Mouse (Mus musculus) neutrophil, adult 5-6 weeks (primary cell): Measurements from ENCODE around the gene C530008M17Rik. TPM values are rescaled to one million over a fixed set of nuclear protein-coding genes. Genes with fewer than 3 reads are reported as not detected.

ENCODE experiments used
- ATAC-seq: fragments of 151-379, 151-347 bp; 2 replicates; pipeline ENCODE4 v1.8.0; 2017; ENCODE audit warnings: mild to moderate bottlenecking, moderate TSS enrichment; ENCODE audit not compliant: insufficient number of reproducible peaks, poor library complexity, low FRiP score, severe bottlenecking; ENCODE audit errors: extremely low read depth
- total RNA-seq: library from RNA; stranded (forward); fragments of 200-1000 nt; gene quantifications from 2 replicates; pipeline ENCODE4 v1.2.3, GENCODE M21; 2017

C530008M17Rik gene
- total RNA-seq = 0.37 and 1.0 TPM in 2 replicates

DNA sequence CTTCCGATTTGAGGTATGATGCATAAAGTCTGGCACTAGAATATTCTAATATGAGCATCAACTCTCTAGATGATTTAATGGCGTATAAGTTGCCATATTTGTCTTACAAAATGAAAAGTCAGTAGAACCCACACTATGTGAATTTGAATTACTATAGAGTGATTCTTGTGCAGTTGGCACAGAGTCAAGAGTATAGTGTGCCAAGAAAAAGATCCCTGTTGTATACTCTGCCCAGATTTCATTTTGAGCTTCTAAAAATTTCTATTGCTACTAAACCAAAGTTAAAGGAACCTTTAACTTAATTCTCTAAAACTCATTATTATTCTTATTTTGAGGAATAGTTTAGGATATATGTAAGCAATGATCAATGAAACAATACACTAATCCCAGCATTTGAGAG, at the start of gene C530008M17Rik:
Gene C530008M17Rik (plus strand): TSS at position 301 of the 400 bp plus-strand sequence.
- no peak for ATAC-seq

DNA sequence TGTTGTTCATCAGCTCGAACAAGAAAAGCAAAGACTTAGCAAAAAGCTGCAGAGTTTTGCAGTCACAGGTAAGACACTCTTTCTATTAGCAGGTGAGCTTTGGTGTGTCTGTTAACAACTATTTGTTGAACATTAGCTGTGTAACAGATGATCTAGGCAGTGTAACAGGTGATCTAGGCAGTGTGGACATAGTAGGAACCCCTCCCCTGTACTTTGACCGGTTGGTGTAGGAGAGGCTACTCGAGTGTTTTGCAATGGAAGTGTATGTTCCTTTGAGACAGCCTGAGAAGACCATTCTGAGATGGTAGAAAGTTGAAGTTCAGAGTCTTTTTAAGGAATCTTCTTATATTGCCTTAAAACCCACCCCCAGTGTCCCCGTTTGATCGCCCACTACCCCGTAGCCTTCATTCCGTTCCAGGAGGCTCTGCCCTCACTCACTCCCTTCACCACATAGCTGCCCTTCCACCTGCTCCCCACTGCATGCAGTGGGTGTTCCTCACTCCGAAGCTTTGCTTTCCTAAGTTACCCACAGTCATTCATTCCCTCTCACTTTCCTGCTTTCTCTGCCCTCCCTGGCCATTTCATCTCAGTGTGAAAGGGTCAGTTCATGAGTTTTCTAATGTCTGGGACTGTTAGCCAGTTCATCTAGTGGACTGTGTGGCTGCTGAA, 46.5 kb upstream of the C530008M17Rik start:
- ATAC-seq = no peak

DNA sequence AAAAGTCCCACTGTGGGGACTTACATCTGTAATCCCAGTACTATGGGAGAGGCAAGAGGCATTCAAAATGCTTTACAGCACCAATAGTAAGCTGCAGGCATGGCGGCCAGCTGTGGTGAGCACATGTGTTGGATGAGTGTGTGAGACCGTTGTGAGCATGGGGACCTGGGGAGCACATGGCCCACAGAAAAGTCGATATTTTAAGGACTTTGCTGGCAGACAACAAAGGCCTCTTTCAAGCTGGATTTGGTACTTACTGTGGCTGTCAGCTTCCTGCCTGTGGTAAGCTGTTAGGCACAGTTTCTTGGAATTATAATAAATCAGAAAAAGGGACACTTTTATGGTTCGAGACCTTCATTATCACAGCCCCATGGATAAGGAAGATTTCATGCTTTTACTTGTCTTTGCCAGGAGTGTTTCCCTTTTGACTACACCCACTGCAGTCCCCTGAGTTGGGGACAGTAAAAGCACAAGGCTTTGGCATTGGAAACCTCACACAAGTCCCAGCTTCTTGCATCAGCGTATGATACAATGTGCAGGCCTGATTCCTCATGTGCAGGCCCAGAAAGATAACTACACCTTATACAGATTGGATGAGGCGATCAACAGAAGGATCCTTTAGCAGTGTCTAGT, 43.3 kb upstream of the C530008M17Rik start:
- no peak for ATAC-seq

DNA sequence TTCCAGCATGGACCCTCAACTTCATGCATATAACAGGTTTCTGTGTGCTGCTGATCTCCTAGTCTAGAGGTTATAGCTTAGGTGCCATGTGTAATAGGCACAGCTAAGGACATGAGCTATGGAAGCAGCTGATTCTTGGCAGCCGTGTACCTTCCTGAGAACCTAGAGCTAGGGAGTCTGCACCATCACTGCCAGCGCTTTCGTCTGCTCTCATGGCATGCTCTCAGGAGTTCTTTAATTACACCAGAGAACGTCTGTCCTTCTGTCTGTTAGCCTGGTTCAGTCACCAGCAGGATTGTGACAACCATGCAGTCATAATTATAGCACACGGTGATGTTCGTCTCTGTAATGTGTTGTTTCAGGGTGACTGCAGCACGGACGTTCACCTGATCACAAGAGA, 41.0 kb upstream of the C530008M17Rik start:
- ATAC-seq = no peak

DNA sequence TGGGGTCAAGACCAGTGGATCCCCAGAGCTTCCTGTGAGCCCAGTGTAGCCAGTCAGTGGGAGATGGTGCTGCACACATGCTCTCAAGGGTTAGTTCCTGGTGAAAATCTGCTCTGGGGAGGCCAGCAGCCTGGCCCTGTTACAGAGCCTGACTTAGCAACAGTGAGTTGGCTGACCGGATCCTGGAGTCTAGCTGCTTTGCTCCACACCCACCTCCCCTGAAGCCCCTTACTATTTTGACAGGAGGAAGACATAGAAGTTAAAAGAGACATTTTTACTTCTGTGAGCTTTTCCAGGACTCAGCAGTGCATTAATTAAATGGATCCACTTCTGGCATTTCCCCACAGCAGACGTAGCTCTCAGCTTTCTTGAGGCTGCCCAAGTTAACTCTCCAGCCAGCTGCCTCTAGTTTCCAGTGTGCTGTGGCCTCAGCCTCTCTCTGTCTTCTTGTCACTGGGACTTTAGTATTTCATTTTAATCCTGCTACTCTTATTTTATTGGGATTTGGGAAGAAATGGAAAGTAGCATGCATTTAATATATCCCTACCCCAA, 40.0 kb upstream of the C530008M17Rik start:
- ATAC-seq = no peak

DNA sequence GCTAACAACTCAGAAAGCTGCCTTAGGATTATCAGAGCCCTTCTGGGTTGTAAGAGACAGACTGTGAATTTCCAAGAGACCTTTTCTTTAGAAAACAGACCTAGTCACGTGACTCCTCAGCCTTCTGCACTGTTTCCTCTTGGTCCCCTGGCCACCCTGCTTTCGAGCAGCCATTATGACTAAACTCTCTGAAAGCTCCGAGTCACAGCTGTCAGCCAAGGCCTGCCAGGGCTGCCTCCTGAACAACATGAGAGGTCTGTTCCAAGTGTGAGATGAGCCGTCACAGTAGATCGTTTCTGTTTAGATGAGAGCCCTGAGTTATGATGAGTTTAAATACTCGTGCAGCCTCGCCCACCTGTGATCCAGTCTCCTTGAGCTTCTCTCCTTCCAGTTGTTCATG, 37.6 kb upstream of the C530008M17Rik start:
- ATAC-seq = no peak

DNA sequence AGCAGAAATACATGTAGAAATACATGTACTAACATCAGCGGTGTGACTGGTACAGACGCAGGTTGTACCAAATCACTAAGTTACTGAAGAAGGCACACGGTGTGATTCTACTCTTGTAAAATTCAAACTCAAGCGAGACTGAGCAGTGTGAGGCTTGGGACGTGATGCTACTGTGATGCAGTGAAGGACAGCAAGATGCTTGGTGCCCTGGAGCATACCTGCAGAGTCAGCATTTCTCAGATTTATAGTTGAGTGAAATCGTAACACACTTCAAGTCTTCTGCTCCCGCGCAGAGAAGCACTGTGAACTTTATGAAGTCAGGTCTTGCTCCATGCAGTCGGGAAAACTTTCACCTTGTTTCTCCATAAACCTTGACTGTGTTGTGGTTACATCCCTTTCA, 32.6 kb upstream of the C530008M17Rik start:
- ATAC-seq = no peak

DNA sequence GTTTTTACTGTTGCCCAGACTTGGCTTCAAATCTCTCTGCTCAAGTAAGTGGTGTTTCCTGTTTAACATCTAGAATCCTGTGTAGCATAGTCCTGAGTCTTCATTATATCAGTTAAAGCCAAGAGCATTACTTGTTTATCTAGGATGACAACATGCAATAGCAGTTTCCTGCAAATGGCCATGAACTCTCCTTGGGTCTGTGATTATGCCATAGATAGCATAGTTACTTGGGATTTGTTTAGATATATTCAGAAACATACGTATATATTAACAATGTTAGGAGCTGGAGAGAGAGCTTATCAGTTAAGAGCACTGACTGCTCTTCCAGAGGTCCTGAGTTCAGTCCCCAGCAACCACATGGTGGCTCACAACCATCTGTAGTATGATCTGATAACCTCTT, 28.5 kb upstream of the C530008M17Rik start:
- ATAC-seq = no peak

DNA sequence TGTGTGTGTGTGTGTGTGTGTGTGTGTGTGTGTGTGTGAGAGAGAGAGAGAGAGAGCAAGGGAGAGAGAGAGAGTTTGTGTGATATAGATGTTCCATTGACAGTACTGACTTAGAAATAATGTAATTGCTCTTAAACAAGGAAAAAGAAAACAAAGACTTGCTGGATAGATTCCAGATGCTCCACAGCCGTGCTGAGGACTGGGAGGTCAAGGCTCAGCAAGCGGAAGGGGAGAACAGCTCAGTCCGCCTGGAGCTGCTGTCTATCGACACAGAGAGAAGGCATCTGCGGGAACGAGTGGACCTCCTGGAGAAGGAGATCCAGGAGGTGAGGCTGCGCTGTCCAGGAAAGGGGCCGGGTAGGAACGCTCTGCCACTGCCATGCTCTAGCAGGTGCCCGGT, 22.3 kb upstream of the C530008M17Rik start:
- no peak for ATAC-seq

DNA sequence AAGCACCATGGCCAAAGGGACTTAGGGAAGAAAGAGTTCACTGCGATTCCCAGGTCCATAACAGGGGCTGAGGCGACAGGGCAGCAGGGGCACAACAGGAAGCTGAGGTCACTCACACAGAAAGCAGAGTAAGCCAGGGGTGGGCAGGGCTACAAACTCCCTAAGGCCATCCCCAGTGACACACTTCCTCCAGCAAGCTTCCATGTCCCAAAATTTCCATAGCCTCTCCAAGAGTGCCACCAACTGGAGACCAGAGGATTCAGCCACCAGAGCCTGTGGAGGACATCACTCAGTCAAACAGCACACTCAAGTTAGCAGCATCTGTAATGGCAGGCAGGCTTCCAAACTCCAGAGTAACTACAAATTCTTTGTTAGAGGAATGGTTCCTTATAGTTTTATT, 20.7 kb upstream of the C530008M17Rik start:
- no peak for ATAC-seq

DNA sequence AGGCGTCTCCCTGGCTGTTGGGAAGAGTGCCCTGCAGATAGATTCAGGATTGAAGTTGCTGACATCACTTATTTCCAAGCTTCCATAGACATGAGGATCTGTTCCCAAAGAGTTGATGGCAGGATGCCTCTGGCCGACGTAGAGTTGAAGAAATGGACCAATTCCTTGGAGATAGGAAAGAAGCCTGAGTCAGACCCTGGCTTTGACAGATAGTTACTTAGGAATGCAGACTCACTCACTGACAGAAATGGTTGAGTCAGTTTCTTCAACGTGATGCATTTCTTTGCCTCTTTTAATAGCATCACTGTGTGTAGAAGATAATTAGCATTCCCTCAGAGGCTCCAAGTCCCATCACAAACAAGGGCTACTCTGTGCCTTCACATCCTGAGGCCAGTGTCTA, 14.2 kb upstream of the C530008M17Rik start:
- no peak for ATAC-seq

DNA sequence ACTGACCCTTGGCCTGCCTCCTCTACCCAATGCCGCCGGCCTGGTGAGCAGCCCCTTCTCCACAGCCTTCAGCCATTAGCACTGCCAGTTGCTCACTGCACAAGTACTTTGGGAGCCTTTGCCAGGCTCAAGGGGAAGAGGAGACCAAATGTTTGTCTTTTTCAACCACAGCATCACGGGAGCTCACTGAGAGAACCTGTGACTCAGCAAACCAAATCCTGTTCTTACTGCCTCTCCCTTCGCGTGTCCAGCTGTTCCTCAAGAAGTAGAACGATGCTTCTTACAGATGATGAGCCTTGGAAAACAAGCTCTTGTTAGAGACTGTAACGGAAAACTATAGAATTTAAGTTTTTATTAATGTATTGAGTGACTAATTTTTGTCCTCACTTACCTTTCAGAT, 12.1 kb upstream of the C530008M17Rik start:
- no peak for ATAC-seq

DNA sequence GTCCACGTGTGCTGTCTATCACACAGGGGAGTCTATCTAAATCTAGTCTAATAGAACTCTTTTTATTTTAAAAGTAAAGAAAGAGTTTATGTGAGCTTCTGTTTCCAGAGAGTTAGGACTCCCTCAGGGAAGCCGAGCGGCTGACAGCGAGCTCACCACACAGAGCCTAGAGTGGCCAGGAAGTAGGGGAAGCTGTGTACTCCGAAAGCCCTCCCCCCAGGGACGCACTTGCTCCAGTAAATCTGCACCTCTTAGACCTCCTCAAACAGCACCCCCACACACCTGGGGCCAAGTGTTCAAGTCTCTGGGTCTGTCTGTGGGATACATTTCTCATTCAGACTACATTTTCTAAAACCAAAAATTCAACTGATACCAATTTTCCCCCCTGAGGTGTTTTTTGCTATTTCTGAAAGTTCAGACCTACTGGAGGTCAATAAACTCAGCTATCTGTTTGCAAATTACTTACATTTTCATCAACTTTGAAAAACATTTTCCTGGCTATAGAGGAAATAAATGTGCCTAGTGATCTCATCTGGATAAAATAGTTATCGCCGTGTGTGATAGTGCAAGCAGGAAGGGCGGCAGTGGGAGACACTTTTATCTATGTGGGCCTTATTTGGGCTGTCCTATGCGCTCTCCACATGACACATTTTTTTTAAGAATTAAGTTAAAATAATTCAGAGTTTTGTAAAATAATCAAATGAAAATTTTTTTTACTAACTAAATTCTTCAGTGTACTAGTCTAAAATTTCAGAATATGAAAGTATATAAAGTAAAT, 11.0 kb upstream of the C530008M17Rik start:
- ATAC-seq = no peak

DNA sequence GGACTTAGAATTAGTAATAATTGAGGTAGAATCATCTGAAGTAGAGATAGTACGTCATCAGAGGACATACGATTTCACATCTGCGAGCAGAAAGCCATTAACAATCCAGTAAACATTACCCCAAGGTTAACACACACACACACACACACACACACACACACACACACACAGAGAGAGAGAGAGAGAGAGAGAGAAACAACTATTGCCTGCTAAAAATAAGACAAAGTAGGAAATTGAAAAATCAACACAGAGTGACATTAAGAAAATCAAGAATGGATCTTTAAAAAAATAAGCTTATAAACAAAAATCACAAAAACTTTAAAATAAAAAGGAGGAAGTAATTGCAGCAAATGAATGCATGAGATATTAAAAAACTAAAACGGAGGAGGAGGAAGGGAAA, 6.4 kb upstream of the C530008M17Rik start:
- ATAC-seq = no peak

DNA sequence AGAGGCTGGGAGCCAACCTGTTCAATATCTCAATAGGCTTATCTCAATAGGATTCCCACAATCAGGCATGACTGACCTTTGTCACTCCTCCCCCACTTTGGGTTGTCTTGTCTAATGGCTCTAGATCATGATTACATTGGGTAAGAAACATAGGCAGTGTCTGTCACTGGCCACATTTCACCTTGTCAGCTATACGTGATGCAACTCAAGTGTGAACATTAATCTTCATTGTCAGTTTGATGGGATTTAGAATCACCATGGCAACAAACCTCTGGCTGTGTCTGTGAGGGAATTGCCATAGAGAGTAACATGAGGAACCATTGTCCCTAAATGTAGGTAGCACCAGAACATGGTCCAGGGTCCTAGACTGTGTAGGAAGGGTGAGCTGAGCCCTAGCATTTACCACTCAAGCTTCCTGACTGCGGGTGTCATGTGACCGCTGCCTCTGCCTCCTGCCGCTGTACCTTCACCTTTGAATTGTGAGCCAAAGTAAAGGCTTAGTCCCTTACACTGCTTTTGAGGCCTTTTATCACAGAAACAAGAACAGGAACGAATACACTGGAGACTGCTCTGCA, 5.1 kb upstream of the C530008M17Rik start:
- no peak for ATAC-seq

DNA sequence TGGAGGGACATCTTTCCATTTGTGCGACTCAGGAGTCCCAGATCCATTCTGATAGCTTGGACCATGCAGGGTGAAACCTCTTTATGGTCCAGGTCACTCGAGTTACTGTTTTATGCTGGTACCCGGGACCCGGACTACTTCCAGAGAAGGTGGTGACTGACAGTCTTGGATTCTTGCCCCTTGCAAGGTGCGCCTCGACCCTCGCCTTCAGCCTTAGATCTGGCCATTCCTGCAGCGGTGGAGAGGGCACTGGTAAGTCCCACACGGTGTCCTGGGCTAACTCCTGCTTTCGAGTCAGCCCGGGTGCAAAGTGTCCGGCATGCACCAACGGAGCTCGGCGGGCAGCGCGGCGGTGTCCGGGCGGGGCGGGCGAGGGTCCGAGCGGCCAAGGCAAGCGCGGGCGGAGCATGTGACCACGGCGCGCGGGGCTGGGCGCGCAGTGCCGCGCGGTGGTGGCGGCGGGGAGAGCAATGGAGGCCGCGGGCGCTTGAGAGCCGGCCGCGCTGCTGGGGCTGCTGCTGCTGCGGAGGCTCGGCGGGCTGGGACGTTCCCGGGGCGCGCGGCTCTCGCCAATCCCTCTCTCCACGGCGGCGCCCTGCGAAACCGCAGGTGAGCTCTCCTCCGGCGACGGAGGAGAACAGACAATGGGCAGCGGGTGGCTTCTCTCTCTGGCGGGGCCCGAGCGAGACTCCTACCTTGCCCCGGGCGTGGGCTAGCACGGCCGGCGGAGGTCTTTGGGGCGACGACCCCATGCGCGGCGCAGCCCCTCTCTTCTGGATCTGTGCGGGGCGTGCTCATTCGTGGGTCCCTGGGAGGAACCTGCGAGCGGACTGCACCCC, 1.2 kb downstream of the C530008M17Rik start:
- no peak for ATAC-seq

DNA sequence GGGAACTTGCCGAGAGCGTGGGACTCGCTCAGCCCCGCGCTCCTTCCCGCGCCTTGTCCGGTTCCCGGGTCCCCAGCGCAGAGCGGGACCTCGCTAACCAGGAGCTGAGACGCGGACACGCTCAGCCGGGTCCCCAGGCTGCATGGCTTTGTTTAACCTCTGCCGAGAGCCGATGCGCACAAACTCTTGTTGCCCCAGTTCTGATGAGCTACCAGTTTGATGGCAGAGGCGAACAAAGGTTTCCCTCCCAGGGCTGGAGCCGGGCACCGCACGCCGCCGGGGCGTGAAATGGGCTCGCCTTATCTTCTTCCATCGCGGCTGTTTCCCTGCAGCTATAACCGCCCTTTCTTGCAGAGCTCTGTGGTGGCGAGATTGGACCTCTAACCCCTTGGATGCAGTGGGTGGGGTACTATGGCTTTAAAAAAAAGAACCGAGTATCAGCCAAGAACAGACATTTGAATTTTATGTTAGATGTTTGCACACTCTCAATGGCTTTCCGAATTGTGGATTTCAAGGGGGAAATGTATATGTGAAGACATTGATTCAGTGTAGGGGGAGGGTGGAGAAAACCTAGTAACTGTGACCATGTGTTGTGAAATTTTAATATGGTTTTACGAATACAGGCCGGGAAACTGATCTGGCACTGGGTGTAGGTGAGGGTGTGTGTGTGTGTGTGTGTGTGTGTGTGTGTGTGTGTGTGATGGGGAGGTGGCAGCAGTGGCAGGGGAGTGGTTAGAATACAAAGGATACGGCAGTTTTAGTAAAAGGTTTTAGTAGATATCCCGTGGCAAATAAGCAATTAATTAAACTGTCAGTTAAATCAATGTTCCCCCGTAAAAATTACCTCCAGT, 2.0 kb downstream of the C530008M17Rik start:
- ATAC-seq = no peak
